Mouse (Mus musculus): Measurements from ENCODE around the gene Ptprk.

GRCm38 (mm10) chr10:28164250-28164649, 89.6 kb downstream of the Ptprk start:
- TF ChIP-seq CTCF (IDR thresholded peaks at IDR 0.05; ENCODE audit: low read depth) (no peak), EP300 (IDR thresholded peaks at IDR 0.05; ENCODE audit: low read depth) (no peak)
